Mouse (Mus musculus) liver, adult 2 months (tissue): Measurements from ENCODE around the gene Map4k2.

Source experiments
- CTCF ChIP-seq: fragments of 200-500 bp; IDR thresholded peaks from 2 replicates; pipeline ENCODE4 v1.5.1; 2011; ENCODE audit warnings: low read depth, low read length, control low read depth
- POLR2A ChIP-seq: fragments of 200-500 bp; IDR thresholded peaks from 2 replicates; pipeline ENCODE4 v1.6.1; 2011; ENCODE audit warnings: low read length, control low read depth; ENCODE audit not compliant: insufficient read depth; ENCODE audit errors: extremely low read depth

GRCm38 (mm10) chr19:6363091-6363410 lies 22.1 kb downstream of the Map4k2 start:
- no peak for TF ChIP-seq CTCF
- TF ChIP-seq POLR2A, result no peak
